Mouse (Mus musculus): ENCODE data around the gene Mup2.
"Not testable (repeated sequence)": the region's sequence is repeated elsewhere in the genome, so short reads cannot be mapped to it uniquely, and the experiment has no call there.

Gene Mup2

DNA sequence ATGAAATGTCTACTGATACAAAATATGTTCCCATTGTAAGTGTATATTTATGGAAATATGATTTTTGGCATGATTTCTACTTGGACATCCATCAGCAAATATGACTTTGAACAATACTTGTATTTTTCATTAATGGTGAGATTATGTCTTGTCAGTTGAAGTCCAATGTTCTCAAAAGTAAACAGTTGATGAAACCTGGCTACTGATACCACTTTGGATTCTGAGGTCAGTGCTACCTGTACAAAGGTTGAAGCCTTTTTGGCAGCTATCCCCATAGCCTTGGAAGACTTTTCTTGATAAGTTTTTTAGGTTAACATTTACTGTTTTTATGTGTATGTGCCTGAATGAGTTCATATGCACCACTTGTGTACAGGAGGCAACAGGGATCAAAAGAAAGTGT is at the start of gene Mup2:
Mup2 (minus strand) TSS at position 101 of the 400 bp plus-strand sequence.
- not testable (repeated sequence) for DNase-seq
